Mouse (Mus musculus): ENCODE results near the gene Tbc1d17. TPM values are rescaled to one million over a fixed set of nuclear protein-coding genes. Genes with fewer than 3 reads are reported as not detected.

The Tbc1d17 gene
- total RNA-seq, 1 experiment from 2014 or later = 57.7 TPM

GRCm38 (mm10) chr7:44814952-44815553 is 33.8 kb downstream of the Tbc1d17 start:
- no peak for ATAC-seq (replicated peaks; ENCODE audit: insufficient number of reproducible peaks, low FRiP score, low TSS enrichment, poor library complexity, severe bottlenecking)

GRCm38 (mm10) chr7:44814423-44814822 is 34.5 kb downstream of the Tbc1d17 start:
- no peak for ATAC-seq (replicated peaks; ENCODE audit: insufficient number of reproducible peaks, low FRiP score, low TSS enrichment, poor library complexity, severe bottlenecking)

GRCm38 (mm10) chr7:44813985-44814384 is 34.9 kb downstream of the Tbc1d17 start:
- ATAC-seq (replicated peaks; ENCODE audit: insufficient number of reproducible peaks, low FRiP score, low TSS enrichment, poor library complexity, severe bottlenecking) = no peak

- ATAC-seq (replicated peaks; ENCODE audit: insufficient number of reproducible peaks, low FRiP score, low TSS enrichment, poor library complexity, severe bottlenecking) = no peak
Observed at GRCm38 (mm10) chr7:44812651-44813325, 36.1 kb downstream of the Tbc1d17 start.

- no peak for ATAC-seq (replicated peaks; ENCODE audit: insufficient number of reproducible peaks, low FRiP score, low TSS enrichment, poor library complexity, severe bottlenecking)
Observed at GRCm38 (mm10) chr7:44810819-44811557, 37.9 kb downstream of the Tbc1d17 start.

- no peak for ATAC-seq (replicated peaks; ENCODE audit: insufficient number of reproducible peaks, low FRiP score, low TSS enrichment, poor library complexity, severe bottlenecking)
Observed at GRCm38 (mm10) chr7:44810365-44810764, 38.5 kb downstream of the Tbc1d17 start.

GRCm38 (mm10) chr7:44809466-44809865 is 39.4 kb downstream of the Tbc1d17 start:
- no peak for ATAC-seq (replicated peaks; ENCODE audit: insufficient number of reproducible peaks, low FRiP score, low TSS enrichment, poor library complexity, severe bottlenecking)

- ATAC-seq (replicated peaks; ENCODE audit: insufficient number of reproducible peaks, low FRiP score, low TSS enrichment, poor library complexity, severe bottlenecking) = no peak
Observed at GRCm38 (mm10) chr7:44808927-44809326, 40.0 kb downstream of the Tbc1d17 start.

- no peak for ATAC-seq (replicated peaks; ENCODE audit: insufficient number of reproducible peaks, low FRiP score, low TSS enrichment, poor library complexity, severe bottlenecking)
Observed at GRCm38 (mm10) chr7:44792781-44793180, 56.1 kb downstream of the Tbc1d17 start.

GRCm38 (mm10) chr7:44790066-44790465 is 58.8 kb downstream of the Tbc1d17 start:
- no peak for ATAC-seq (replicated peaks; ENCODE audit: insufficient number of reproducible peaks, low FRiP score, low TSS enrichment, poor library complexity, severe bottlenecking)

GRCm38 (mm10) chr7:44789531-44789930 is 59.3 kb downstream of the Tbc1d17 start:
- ATAC-seq (replicated peaks; ENCODE audit: insufficient number of reproducible peaks, low FRiP score, low TSS enrichment, poor library complexity, severe bottlenecking) = no peak

Other genes starting within 250 kb of the Tbc1d17 start
- not detected in 3 replicates for gene Myh14, start 178.2 kb downstream of the Tbc1d17 start, total RNA-seq (2017)
- gene Izumo2, start 140.3 kb downstream of the Tbc1d17 start, total RNA-seq (2017) = not detected in 3 replicates
- gene Vrk3, start 100.7 kb downstream of the Tbc1d17 start, total RNA-seq (2017) = 33.2 to 49.0 TPM (median 42.5 TPM) in 3 replicates
- gene Zfp473, start 98.0 kb downstream of the Tbc1d17 start, total RNA-seq (2017) = 0.75 to 2.0 TPM (median 1.0 TPM) in 3 replicates
- 34.3 to 35.3 TPM (median 35.2 TPM) in 3 replicates for gene Nup62, start 33.0 kb downstream of the Tbc1d17 start, total RNA-seq (2017)
- 1.1 to 5.2 TPM (median 3.7 TPM) in 3 replicates for gene Il4i1, start 32.7 kb downstream of the Tbc1d17 start, total RNA-seq (2017)
- gene Atf5, start 32.4 kb downstream of the Tbc1d17 start, total RNA-seq (2017) = 1.1 to 2.8 TPM (median 2.8 TPM) in 3 replicates
- gene Akt1s1, start 88 bp downstream of the Tbc1d17 start, total RNA-seq (2017) = 11.6 to 33.0 TPM (median 13.0 TPM) in 3 replicates
- gene Pnkp, start 8.1 kb upstream of the Tbc1d17 start, total RNA-seq (2017) = 68.9 to 89.5 TPM (median 71.5 TPM) in 3 replicates
- gene Ptov1, start 20.7 kb upstream of the Tbc1d17 start, total RNA-seq (2017) = 7.2 to 11.9 TPM (median 7.4 TPM) in 3 replicates
- gene Med25, start 43.6 kb upstream of the Tbc1d17 start, total RNA-seq (2017) = 8.2 to 15.1 TPM (median 8.9 TPM) in 3 replicates
- gene Fuz, start 47.0 kb upstream of the Tbc1d17 start, total RNA-seq (2017) = 10.8 to 19.1 TPM (median 16.1 TPM) in 3 replicates
- gene Ap2a1, start 80.4 kb upstream of the Tbc1d17 start, total RNA-seq (2017) = 10.3 to 21.7 TPM (median 21.0 TPM) in 3 replicates
- not detected in 3 replicates for gene Tsks, start 94.1 kb upstream of the Tbc1d17 start, total RNA-seq (2017)
- gene Cpt1c, start 125.8 kb upstream of the Tbc1d17 start, total RNA-seq (2017) = not detected in 3 replicates
- gene Prmt1, start 137.5 kb upstream of the Tbc1d17 start, total RNA-seq (2017) = 57.2 to 80.2 TPM (median 58.1 TPM) in 3 replicates
- gene Irf3, start 148.6 kb upstream of the Tbc1d17 start, total RNA-seq (2017) = 83.1 to 122 TPM (median 104 TPM) in 3 replicates
- 2.7 to 13.0 TPM (median 7.7 TPM) in 3 replicates for gene Bcl2l12, start 149.6 kb upstream of the Tbc1d17 start, total RNA-seq (2017)
- gene Scaf1, start 167.3 kb upstream of the Tbc1d17 start, total RNA-seq (2017) = 15.3 to 21.1 TPM (median 16.7 TPM) in 3 replicates
- 43.0 to 51.7 TPM (median 49.7 TPM) in 3 replicates for gene Rras, start 168.9 kb upstream of the Tbc1d17 start, total RNA-seq (2017)
- 1.6 to 5.0 TPM (median 2.0 TPM) in 3 replicates for gene Prr12, start 203.8 kb upstream of the Tbc1d17 start, total RNA-seq (2017)
- gene Nosip, start 213.3 kb upstream of the Tbc1d17 start, total RNA-seq (2017) = 45.8 to 57.3 TPM (median 52.8 TPM) in 3 replicates
- gene Prrg2, start 213.6 kb upstream of the Tbc1d17 start, total RNA-seq (2017) = 1.5 to 12.8 TPM (median 3.7 TPM) in 3 replicates
- 6.2 to 20.1 TPM (median 15.3 TPM) in 3 replicates for gene Rcn3, start 243.1 kb upstream of the Tbc1d17 start, total RNA-seq (2017)